Mouse (Mus musculus) liver, embryonic 13.5 days (tissue): ENCODE data around the gene Abcc2. TPM values are rescaled to one million over a fixed set of nuclear protein-coding genes. Genes with fewer than 3 reads are reported as not detected.

Experiments used
- ATAC-seq: fragments of 200-750 bp; cut with Nextera tagmentation; 2 replicates; pipeline ENCODE4 v1.8.0; 2017; ENCODE audit warnings: low read depth, mild to moderate bottlenecking, moderate number of reproducible peaks, moderate library complexity
- DNase-seq: peaks from one replicate; pipeline ENCODE4 v3.0.0; 2022
- H3K27ac ChIP-seq: fragments of 300-500 bp; sonication (generic); 2 replicates; pipeline ENCODE4 v1.5.1; 2015; ENCODE audit warnings: moderate library complexity, mild to moderate bottlenecking, inconsistent platforms
- H3K27me3 ChIP-seq: fragments of 300-500 bp; sonication (generic); 2 replicates; pipeline ENCODE4 v1.6.1; 2015; ENCODE audit warnings: mild to moderate bottlenecking, inconsistent platforms
- H3K36me3 ChIP-seq: fragments of 300-500 bp; sonication (generic); 2 replicates; pipeline ENCODE4 v1.6.1; 2015; ENCODE audit warnings: mild to moderate bottlenecking, inconsistent platforms
- H3K4me1 ChIP-seq: fragments of 300-500 bp; sonication (generic); replicated peaks from 2 replicates; pipeline ENCODE4 v1.6.1; 2015; ENCODE audit warnings: inconsistent platforms
- H3K4me2 ChIP-seq: fragments of 300-500 bp; sonication (generic); 2 replicates; pipeline ENCODE4 v1.6.1; 2015; ENCODE audit warnings: inconsistent platforms, mild to moderate bottlenecking, moderate library complexity
- H3K4me3 ChIP-seq: fragments of 300-500 bp; sonication (generic); replicated peaks from 2 replicates; pipeline ENCODE4 v1.5.1; 2015; ENCODE audit warnings: mild to moderate bottlenecking, inconsistent platforms
- H3K9ac ChIP-seq: fragments of 300-500 bp; sonication (generic); 2 replicates; pipeline ENCODE4 v1.6.1; 2015; ENCODE audit warnings: mild to moderate bottlenecking, inconsistent platforms
- H3K9me3 ChIP-seq: fragments of 300-500 bp; sonication (generic); replicated peaks from 2 replicates; pipeline ENCODE4 v1.6.1; 2016; ENCODE audit warnings: inconsistent platforms
- WGBS: fragments of 180-500 bp; shearing (Covaris S2); methylation state at CpG from one replicate; pipeline ENCODE4 v1.1.7; 2015; ENCODE audit not compliant: insufficient replicate concordance; 5-methylcytosine and 5-hydroxymethylcytosine counted together
- polyA plus RNA-seq: library from polyadenylated mRNA; unstranded; fragments of >200 nt; fragmentation: Nextera tagmentation; extraction: Ambion mirVana; gene quantifications from 2 replicates; pipeline ENCODE4 v1.2.1, GENCODE M21; 2015

Gene Abcc2
- polyA plus RNA-seq, 1 experiment from 2014 or later = 8.9 TPM

DNA sequence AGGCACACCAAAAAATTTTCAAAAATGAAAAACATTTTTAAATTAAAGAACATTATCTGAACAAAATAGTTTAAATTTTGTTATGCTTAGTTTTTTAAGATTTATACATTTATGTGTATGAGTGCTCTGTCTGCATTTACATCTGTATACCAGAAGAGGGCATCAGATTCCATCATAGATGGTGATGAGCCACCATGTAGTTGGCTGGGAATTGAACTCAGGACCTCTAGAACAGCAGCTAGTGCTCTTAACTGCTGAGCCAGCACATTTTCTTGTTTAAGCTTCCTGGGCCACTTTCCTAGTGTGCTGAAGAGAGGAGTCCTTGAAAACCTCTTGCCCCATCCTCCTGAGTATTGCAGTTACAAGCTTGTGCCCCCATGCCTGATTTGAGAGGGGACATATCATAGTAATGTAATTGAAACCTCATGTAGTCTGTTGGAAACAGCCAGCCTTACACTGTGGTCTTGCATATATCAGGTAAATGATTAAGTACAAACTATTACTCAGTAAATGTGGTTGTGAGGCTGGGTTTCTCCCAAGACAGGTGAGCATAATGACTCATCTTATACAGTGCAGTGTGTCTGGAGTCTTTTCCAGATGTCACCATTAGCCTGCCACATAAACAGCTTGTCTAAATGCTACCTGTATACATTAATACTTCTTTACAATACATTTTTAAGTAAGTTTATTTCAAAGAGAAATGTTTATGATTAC, 20.3 kb upstream of the Abcc2 start:
- Histone ChIP-seq H3K4me2 (no peak overlapping the region), H3K9ac (no peak overlapping the region), H3K36me3 (0 out of 2 replicates have a peak, but pooled peaks cover 6% of the 10 kb centered on the region), H3K4me1 (no peaks in the 10 kb centered on the region), H3K27me3 (no peaks in the 10 kb centered on the region), H3K9me3 (no peaks in the 10 kb centered on the region), H3K4me3 (no peak overlapping the region), H3K27ac (no peak overlapping the region)
- ATAC-seq (no peak), DNase-seq (no peak)

DNA sequence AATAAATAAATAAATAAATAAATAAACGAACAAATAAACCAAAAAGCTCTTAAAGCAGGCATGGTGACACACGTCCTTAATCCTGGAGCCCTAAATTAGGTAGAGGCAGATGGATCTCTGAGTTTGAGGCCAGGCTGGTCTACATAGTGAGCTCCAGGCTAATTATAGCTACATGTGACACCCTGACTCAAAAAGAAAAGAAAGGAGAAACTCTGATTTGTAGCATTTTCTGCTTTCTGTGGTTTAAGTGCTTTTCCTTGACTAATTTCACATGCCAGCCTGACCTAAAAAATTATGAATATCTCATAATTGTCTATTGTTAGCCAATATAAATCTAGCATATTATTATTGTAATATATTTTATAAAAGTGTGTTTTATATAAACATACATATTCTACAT, 19.6 kb upstream of the Abcc2 start:
- Histone ChIP-seq H3K4me2 (no peak overlapping the region), H3K4me1 (no peaks in the 10 kb centered on the region), H3K27ac (no peak overlapping the region), H3K36me3 (0 out of 2 replicates have a peak, but pooled peaks cover 6% of the 10 kb centered on the region), H3K9me3 (no peaks in the 10 kb centered on the region), H3K9ac (no peak overlapping the region), H3K27me3 (no peaks in the 10 kb centered on the region), H3K4me3 (no peak overlapping the region)
- ATAC-seq = no peak
- no peak for DNase-seq
- WGBS = 64% methylated on average over 2 of the region's 2 CpGs

DNA sequence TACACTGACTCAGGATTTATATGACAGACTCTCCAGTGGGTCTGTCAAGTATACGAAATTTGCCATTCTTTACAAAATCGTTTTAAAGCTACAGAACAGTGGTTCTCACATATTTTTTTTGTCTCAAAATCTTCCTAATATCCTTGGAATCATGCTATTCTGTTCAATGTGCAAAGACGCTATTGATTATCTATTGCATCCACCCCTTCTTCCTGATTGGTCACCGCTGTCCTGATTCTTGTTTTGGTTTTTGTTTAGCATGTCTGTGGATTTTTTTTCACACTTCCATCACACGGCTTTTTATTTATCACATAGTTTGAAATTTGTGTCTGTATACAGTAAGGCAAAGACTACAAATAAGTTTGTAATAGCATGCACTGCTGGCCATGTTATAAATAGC, 15.5 kb upstream of the Abcc2 start:
- H3K36me3 ChIP-seq = no peaks in the 10 kb centered on the region
- H3K4me1 ChIP-seq = peaks cover under 1% of the 10 kb centered on the region; the same call in 1 of the 2 replicates
- no peak overlapping the region for H3K4me2 ChIP-seq
- no peaks in the 10 kb centered on the region for H3K9me3 ChIP-seq
- ATAC-seq (no peak), DNase-seq (no peak)
- no peak overlapping the region for H3K4me3 ChIP-seq
- WGBS = 67% methylated on average over 5 of the region's 5 CpGs
- no peak overlapping the region for H3K9ac ChIP-seq
- no peaks in the 10 kb centered on the region for H3K27me3 ChIP-seq
- no peak overlapping the region for H3K27ac ChIP-seq

DNA sequence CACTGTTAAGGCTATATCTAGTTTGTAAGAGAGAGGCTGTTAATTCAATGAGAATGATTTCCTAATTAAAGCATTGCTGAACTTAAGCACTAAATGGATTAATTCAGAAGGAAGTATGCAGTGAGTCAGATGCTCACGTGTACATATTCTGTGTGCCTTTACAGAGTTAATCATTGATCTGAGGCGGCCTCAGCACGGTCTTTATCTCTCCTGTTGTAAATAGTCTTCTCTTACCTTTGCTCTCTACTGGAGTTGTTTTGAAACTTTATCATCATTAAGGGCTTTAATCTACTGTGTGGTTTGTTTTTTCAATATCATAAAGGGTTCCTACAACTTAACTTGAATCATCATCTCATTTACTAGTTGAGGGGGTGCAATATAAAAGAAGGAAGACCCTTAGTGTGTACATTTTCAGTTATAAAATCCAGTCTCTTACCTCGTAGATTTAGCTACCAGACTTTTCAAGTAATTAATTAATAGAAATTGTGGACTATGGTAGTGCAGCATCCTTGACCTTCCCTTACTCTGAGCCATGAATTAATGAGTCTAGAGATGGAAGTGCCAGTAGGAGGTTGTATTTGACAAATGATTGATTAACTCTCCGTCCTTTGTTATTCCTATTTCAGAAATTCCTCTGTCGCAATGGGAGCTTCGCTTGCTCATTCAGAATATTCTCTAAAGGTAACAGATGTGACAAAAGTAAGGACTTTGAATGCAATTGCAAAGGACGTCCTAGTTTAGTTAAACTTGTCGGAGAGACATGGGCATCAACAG, 14.3 kb upstream of the Abcc2 start:
- Histone ChIP-seq H3K4me3 (no peak overlapping the region), H3K27ac (no peak overlapping the region), H3K4me2 (no peak overlapping the region), H3K36me3 (no peaks in the 10 kb centered on the region), H3K9ac (no peak overlapping the region), H3K4me1 (peaks cover 7% of the 10 kb centered on the region; the same call in 1 of the 2 replicates), H3K9me3 (no peaks in the 10 kb centered on the region), H3K27me3 (no peaks in the 10 kb centered on the region)
- WGBS = 62% methylated on average over 9 of the region's 9 CpGs
- DNase-seq (no peak), ATAC-seq (peak; percentile 41; the same call in 1 of the 2 replicates)

DNA sequence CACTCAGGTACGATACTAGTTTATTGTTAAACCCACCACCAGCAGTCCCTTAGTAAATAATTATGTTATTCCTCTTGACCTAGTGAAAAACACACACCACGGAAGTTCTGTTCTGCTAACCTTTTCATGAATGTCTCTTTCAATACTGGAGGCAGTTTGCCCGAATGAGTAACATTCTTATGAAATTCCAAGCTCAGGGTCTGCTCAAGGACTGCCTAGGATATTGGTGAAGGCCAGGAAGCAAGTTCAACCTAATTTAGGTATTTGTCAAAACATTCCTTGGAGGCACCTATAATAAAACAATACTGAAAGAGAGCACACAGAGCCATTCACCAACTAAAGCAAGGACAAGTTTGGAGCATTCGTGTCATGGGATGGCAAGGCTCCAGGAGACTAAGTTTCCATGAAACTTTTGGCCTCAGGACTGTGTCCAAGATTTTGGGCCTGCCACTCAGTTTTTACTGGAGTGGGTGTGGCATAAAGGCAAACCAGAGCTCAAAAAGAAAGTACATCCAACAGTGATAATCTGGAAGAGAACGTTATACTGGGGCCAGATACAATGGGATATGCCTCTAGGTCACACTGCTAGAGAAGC, 12.5 kb upstream of the Abcc2 start:
- DNase-seq (no peak), ATAC-seq (no peak)
- Histone ChIP-seq H3K9ac (no peak overlapping the region), H3K36me3 (no peaks in the 10 kb centered on the region), H3K27ac (no peak overlapping the region), H3K9me3 (no peaks in the 10 kb centered on the region), H3K4me3 (no peak overlapping the region), H3K4me2 (no peak overlapping the region), H3K27me3 (no peaks in the 10 kb centered on the region), H3K4me1 (peaks cover 14% of the 10 kb centered on the region; the same call in 1 of the 2 replicates)
- WGBS = 70% methylated on average over 5 of the region's 5 CpGs

DNA sequence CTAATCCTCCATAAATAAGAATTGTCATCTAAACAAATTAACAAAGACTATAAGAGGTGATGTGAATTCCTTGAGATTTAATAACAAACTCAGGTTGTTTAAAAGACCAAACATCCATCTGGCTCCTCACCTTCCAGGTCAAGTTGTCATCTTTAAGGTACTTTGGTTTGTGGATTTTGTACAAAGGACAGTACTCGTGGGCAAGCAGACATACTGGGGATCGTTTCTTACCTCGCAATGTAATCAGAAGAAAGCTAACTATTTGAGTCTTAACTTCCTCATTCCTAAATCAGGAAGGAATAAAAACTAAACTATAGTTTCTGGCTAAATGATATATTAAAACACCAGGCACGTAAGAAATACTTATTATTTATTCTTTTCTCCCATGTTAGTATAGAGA, 11.4 kb upstream of the Abcc2 start:
- H3K4me1 ChIP-seq = peaks cover 21% of the 10 kb centered on the region
- ATAC-seq (no peak), DNase-seq (no peak)
- WGBS = 34% methylated on average over 4 of the region's 4 CpGs
- no peaks in the 10 kb centered on the region for H3K27me3 ChIP-seq
- no peak overlapping the region for H3K27ac ChIP-seq
- no peaks in the 10 kb centered on the region for H3K36me3 ChIP-seq
- no peak overlapping the region for H3K4me2 ChIP-seq
- no peak overlapping the region for H3K9ac ChIP-seq
- H3K9me3 ChIP-seq = no peaks in the 10 kb centered on the region
- H3K4me3 ChIP-seq = no peak overlapping the region

DNA sequence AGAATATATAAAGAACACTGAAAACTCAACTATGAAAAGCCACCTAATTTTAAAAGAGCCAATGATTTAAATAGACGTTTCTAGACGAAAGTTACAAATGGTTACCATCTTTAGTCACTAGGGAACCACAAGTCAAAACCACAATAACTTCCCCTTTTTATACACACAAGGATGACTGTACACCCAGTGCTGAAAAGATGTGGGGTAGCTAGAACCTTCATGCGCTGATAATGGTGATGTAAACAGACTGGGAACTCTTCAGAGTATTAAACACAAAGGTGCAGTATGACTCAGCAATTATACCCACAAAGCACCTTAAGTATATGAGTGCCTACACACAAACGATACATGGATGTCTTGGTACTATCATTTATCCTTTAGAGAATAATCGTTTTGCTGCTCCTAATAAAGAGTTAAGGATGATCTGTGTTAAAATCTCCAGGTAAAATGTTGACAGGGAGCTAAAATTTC, 10.5 kb upstream of the Abcc2 start:
- Histone ChIP-seq H3K27me3 (no peaks in the 10 kb centered on the region), H3K9me3 (no peaks in the 10 kb centered on the region), H3K4me1 (peaks cover 22% of the 10 kb centered on the region), H3K27ac (no peak overlapping the region), H3K4me3 (no peak overlapping the region), H3K4me2 (no peak overlapping the region), H3K9ac (no peak overlapping the region), H3K36me3 (no peaks in the 10 kb centered on the region)
- WGBS = 22% methylated on average over 5 of the region's 5 CpGs
- DNase-seq = no peak
- ATAC-seq = no peak

DNA sequence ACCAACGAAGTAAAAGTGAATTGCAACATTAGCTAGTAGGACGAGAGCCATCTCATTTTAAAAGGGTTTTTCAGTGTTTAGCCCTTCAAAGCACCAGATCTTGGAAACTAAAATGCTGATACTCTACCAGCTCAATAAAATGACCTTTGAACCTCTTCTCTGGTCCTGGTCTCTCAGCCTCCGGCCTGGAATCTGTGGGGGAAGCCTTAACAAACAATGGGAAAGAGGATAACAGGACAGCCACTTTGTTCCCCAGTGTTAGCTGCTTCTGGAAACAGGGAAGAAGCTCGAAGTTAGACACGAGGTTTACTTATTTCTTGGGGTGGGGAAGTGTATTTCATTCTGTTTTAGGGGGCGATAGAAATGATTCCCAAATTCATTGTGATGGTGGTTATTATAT, 9.7 kb upstream of the Abcc2 start:
- ATAC-seq = no peak
- H3K4me1 ChIP-seq = peaks cover 22% of the 10 kb centered on the region
- H3K27ac ChIP-seq = no peak overlapping the region
- WGBS = 56% methylated on average over 6 of the region's 6 CpGs
- no peaks in the 10 kb centered on the region for H3K27me3 ChIP-seq
- H3K4me3 ChIP-seq = no peak overlapping the region
- no peak overlapping the region for H3K9ac ChIP-seq
- H3K36me3 ChIP-seq = no peaks in the 10 kb centered on the region
- no peak overlapping the region for H3K4me2 ChIP-seq
- no peaks in the 10 kb centered on the region for H3K9me3 ChIP-seq
- DNase-seq = no peak

DNA sequence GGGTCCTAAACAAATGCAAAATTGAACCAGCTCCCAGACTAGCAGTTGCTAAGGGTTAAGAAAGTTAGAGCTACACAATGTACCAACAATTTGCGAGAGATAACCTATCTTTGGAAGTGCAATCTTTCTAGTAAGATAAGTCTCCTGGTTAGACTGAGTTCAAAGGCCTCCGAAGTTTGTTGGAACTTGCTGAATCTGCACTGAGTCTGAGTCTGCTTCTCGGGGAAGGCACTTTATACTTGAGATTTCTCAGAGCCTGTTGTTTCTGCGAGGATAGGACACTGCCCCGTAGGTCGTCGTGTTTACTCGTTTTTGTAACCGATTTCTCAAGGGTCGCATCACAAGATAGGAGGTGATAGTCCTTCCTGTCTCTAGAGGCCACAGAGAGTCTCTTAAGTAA, 6.6 kb upstream of the Abcc2 start:
- Histone ChIP-seq H3K36me3 (no peaks in the 10 kb centered on the region), H3K27ac (no peak overlapping the region), H3K4me3 (no peak overlapping the region), H3K9me3 (no peaks in the 10 kb centered on the region), H3K9ac (no peak overlapping the region), H3K4me1 (peaks cover 26% of the 10 kb centered on the region), H3K4me2 (no peak overlapping the region), H3K27me3 (no peaks in the 10 kb centered on the region)
- ATAC-seq (no peak), DNase-seq (no peak)
- WGBS = 26% methylated on average over 10 of the region's 10 CpGs

DNA sequence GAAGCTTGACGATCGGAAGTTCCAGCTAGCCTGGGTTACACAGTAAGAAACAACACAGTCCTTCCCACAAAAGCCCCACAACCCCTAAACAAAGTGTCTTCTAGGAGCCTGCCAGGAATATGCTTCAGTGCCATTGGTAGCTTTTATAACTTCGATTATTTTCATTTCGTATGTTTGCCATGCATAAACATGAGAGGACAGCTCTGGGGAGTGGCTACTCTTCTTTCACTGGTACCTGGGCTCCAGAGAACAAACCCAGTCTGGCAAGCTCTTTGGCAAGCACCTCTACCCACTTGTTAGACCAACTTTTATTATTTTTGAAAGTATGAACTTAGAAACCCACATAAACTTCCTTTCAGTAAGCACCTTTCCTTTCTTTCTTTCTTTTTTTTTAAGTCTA, 5.4 kb upstream of the Abcc2 start:
- Histone ChIP-seq H3K4me3 (no peak overlapping the region), H3K36me3 (no peaks in the 10 kb centered on the region), H3K4me1 (peaks cover 24% of the 10 kb centered on the region), H3K27me3 (no peaks in the 10 kb centered on the region), H3K9ac (no peak overlapping the region), H3K27ac (no peak overlapping the region), H3K9me3 (no peaks in the 10 kb centered on the region), H3K4me2 (no peak overlapping the region)
- ATAC-seq (no peak), DNase-seq (no peak)
- 68% methylated on average over 4 of the region's 4 CpGs for WGBS

DNA sequence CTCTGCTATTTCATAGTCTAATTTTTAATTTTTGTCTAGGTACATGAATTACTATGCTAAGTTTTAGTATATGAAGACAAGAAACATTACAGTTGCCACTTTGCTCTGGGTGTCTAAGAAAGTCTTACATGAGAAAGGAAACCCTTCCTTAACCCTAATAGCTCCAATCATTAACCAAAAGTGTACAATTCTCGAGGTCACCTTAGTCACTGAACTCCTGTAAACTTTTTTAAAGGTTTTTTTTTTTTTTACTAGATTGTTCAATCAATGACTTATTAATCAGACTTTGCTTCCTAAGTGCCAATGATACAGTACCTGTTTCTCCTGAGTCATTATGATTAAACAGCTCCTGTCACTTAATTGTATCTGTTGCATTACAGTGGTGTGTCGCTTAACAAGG, 4.7 kb upstream of the Abcc2 start:
- ATAC-seq (no peak), DNase-seq (no peak)
- no peak overlapping the region for H3K4me2 ChIP-seq
- H3K4me1 ChIP-seq = peaks cover 20% of the 10 kb centered on the region
- no peak overlapping the region for H3K27ac ChIP-seq
- H3K36me3 ChIP-seq = no peaks in the 10 kb centered on the region
- H3K4me3 ChIP-seq = no peak overlapping the region
- H3K27me3 ChIP-seq = no peaks in the 10 kb centered on the region
- H3K9ac ChIP-seq = no peak overlapping the region
- H3K9me3 ChIP-seq = no peaks in the 10 kb centered on the region
- 58% methylated on average over 2 of the region's 2 CpGs for WGBS
